Mouse (Mus musculus) testis, postnatal 14 days (tissue): ENCODE data around the gene Cdhr4.
A peak's percentile ranks its signal among the peaks of the same experiment; 100 is the strongest.

ENCODE experiments used
- DNase-seq: peaks from one replicate; pipeline ENCODE4 v3.0.0; 2021; ENCODE audit warnings: low spot score

Cdhr4 gene

DNA sequence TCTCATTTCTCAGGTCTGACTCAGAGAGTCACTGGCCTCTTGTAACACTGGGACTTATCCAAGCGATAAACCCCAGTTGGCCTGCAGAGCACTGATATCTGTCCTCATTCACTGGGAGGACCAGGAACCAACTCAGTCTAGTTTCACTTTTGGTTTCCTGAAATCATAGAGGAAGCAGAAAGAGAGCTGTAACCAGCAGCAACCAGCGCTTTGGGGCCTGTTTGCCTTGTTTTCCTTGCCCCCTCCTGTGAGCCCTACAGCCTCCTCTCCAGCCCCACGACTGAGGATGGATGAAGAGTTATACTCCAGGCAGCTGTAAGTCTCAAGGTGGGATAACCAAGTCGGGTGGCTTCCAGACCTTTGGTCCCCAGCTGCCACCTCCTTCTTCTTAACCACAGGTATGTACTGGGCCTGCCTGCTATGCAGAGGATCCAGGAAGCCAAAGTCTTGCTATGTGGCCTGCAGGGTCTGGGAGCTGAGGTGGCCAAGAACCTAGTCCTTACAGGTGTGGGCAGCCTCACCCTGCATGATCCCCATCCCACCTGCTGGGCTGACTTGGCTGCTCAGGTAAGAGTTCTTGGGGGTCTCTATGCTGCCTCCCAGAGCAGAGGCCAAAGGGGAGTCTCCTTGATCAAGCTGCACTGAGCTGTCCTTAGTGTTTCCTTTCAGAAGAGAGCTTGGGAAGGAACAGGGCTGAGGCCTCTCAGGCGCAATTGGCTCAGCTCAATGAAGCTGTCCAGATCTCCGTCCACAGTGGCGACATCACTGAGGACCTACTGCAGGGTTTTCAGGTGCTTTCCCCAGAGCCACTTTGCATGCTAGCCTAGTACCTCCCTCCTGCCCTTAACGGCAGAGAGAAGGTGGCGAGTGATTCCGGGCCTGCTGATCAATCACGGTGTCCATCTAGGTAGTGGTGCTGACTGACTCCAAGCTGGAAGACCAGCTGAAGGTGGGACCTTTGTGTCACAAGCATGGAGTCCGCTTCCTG is 16.6 kb upstream of the Cdhr4 start, which contains the start of gene Uba7:
Gene Uba7 (plus strand): TSS at position 107 of the 988 bp plus-strand sequence.
- no peak for DNase-seq

DNA sequence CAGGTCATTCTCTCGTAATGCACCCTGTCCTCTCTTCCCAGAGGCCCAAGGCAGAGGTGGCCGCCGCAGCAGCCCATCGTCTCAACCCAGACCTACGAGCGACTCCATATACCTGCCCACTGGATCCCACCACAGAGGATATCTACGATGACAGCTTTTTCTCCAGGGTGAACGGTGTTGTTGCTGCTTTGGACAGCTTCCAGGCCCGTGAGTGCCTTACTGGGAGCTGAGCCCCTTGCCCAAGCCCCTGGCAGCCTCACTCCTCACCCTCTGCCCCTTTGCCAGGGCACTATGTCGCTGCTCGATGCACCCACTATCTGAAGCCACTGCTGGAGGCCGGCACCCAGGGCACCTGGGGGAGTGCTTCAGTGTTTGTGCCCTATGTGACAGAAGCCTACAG is 13.5 kb upstream of the Cdhr4 start:
- no peak for DNase-seq

DNA sequence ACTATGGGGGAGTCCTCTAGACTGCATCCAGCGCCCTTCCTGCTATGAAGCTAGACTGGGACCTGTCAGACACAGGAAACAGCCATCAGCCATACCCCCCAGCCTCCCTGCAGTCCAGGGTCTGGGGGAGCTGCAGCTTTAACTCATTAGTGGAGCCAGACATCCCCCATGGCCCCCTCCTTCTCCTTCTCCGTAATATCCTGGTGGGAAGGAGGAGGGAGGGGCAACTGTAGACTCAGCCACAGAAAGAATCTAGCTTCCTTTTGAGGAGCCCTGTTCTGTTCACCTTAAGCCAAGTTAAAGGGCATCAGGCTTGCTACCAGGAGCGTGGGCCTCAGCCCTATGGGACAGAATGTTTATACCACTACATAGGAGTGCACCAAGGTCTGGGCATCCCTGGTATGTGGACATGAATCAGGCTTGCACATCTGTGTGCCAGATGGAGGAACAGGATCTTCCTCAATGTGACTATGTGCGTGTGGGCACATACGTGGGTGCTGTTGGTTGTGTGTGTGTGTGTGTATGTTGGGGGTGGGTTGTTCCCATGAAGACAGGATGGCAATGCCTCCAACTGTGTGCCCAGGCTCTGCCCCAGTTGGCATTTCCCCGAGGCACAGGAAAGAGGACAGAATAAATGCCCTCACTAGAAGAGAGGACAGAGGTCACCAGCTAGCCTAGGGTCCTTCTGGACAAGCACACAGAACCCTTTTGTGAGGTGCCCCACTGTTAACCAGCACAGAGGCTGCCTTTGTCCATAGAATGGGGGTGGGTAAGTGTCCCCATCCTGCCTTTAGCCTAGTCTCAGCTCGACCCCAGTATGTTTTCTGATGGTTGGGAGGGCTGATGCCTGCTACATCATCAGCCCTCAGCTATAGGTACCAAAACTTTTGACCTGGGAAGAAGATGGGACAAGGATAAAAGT is 10.4 kb upstream of the Cdhr4 start:
- DNase-seq = no peak

DNA sequence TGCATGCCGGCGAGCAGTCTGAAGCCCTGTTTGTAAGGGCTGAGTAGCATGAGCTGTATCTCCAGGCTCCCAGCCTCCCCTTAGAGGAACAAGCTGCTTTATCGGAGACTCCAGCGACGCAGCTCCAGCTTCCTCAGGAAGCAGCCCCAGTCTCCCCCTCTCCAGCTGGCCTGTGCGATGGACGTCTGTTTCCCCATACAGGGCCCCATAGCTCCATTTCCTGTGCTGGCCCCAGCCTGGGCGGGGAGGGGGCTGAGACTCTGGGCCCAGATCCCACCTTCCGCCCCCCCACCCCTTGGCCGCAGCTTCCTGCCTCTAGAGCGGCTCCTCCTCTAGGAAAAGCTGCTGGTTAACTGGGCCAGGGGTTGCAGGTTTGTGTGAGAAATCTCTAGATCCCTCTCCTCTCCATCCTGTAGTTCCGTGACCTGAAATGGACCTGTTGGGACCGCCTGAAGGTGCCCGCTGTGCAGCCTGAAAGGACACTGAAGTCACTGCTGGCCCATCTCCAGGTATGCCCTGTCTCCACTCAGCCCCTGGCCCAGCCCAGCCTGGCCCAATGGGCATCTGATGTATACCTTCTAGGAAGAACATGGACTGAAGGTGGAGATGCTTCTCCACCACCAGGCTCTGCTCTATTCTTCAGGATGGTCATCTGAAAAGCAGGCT is 9.5 kb upstream of the Cdhr4 start, which contains the start of gene Gm20661:
Gene Gm20661 (plus strand): TSS at position 378 of the 666 bp plus-strand sequence.
- DNase-seq = no peak

DNA sequence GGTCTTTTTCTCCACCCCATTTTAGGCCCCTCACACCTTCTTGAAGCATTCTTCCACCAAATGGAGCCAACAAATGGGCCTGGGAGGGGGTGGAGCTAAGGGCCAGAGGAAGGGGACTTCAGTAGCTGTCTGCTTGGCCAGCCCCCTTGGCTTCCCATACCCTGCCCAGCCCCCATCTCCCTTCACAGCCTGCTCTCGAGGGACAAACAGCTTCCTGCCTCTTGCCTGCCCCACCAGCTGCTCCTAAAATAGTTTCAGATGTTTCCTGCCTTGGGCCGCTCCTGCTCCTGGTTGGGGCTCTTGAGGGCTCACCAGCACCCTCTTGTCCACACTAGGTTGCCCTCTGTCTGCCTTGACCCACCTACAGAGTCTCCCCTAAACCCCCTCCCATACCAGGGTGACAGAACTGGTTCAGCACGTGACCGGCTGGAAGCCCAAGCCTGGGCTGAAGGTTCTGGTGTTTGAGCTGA is 8.8 kb upstream of the Cdhr4 start:
- DNase-seq = peak; percentile 62

DNA sequence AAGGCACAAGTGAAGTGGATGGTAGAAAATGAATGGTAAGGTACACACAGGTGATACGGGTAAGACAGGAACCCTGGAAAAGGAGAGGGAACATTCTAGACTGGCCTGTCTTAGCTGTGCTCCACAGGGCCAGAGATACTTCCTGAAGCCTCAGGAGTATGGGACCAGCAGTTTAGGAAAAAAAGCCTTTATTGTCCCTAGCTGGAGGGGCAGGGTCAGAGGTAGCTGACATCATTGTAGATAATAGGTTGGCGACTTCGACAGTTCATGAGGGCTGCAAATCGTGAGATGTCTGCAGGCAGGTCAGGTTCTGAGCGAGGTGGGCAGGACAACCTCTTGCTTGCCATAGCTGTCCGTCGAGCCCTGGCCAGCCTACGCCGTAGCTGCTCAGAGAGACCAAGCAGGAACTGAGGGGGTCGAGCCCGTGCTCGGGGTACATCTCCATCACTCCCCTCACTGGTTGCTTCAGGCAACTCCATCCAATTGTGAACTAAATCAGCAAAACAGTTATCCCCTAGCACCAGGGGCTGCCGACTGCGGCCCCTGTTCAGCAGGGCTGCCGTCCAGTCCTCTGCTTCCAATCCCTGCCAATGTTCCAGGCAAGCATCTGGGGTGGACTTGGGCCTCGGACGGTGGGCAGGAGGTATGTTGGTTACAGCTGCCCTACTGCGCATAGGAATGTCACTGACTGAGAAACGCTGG is 8.1 kb upstream of the Cdhr4 start:
- no peak for DNase-seq

DNA sequence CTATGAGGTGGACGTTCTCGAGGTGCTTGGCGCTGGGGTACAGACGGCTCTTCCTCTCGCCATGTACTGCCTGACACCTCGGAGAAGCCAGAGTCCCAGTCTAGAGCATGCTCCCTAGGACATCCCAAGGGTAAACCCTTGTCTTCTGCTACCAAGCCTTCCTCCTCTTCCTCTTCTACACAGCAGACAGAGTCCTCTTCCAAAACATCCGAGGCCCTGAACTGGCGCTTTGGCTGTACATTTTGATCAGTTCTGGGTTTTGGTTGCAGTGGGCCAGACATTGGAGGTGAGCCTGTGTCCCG is 7.6 kb upstream of the Cdhr4 start:
- no peak for DNase-seq

DNA sequence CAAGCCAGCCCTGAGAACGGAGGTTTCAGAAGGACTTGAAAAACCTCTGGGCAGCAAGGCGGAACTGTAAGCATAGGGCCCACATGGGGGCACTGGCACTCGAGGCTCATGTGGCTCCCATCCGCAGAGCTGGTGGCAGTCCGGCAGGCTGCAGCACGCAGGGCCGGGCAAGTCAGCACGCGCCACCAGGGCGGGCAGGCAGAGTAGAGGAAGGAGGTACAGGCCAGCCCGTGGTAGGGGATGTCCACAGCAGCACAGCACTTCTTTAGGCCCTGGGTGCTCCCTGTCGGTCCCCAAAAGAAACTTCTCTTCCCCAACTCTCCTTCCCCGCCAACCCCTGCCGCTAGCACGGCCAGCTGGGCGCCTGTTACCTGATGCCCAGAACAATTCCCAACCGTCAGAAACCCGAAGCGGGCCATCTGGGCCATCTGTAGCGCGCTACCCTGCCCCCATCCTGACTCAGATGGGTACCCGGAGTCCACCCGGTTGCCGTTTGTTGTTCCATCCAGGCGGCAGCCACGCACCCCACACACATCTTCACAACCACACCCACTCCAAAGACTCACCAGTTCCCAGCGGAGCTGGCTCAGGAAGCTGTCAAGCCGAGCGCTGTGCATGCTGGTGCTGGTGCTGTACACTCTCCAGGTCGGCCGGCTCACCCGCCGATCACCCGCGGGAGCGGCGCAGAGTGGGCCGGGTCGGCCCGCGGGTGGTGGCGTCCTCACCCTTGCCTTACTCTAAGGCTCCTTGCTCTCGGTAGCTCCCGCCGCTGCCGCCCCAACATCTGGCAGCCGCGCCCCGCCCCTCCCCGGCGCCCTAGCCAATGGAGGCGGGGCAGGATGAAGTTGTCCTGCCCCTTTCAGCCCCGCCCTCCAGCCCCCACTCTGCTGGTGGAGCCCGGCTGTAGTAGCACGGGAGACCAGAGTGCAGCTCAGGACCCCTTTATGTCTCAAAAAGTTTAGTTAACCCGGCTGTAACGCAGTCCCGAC is 6.9 kb upstream of the Cdhr4 start, which contains the start of gene Inka1:
Gene Inka1 (minus strand): TSS at position 749 of the 989 bp plus-strand sequence.
- peak; percentile 79 for DNase-seq

DNA sequence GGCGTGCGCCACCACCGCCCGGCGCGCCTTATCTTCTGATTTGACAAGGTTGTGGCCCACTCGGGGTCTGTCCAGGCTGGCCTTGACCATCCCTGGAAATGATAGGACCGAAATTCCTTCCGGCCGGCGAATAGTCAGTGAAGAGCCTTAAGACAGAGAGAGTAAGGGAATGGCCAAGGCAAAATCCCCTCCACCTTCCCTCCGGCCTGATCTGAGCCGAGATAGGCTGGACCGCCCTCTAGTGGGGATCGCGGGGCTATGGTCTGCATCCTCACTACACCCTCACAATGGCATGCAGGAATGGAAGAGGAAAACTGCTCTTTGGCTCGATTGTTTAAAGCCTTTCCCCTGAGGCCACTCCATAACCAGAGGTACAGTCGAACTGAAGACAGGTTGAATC is 5.9 kb upstream of the Cdhr4 start:
- peak; percentile 76 for DNase-seq

DNA sequence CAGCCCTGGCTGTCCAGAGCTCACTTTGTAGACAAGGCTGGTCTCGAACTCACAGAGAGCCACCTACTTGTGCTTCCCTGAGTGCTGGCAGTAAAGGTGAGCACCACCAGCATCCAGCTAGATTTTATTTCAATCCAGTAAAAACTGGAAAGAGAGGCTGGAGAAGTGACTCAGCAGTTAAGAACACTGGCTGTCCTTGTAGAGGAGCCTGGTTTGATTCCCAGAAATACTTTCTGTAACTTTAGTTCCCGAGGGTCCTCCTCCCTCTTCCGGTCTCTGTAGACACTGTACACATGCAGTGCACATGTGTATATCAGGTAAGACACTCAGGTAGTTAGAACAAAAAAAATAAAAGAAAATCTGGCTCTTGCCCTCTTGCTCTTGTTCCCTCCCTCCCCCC is 4.3 kb upstream of the Cdhr4 start:
- DNase-seq = no peak

DNA sequence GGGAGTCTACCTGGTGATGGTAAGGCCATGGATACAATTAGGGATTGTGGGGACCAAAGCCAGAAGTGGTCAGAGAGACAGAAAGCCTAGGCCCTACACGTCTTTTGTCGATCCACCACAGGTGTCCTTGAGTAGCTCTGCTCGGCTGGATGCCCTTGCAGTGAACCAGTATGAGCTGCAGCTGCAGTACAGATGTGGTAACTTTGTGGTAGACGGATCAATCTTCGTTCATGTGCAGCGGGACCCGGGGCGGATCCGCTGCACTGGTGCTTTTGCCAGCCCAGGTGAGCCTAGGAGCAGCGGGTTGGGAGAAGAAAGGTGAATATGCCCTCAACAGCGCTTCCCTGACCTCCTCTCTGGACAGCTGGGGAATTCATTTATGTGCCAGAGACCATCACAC is 716 bp downstream of the Cdhr4 start:
- no peak for DNase-seq

DNA sequence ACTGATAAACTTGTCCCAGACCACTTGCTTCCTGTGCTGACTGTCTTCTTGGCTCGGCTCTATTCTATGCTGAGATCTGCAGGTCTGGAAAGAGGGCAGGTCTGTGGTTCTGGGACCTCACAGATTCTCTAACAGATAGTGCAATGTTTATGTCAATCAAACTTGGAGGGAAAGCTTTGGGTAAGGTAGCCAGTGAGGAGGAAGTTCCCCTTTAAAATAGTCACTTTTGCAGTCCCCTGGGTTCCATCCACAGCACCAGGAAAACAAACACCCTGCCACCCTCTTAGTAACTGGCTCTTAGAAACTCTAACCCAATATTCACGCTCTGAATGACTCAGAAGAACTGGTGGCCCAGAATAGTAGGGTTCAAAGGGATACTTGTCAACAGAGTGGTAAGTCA is 2.2 kb downstream of the Cdhr4 start:
- DNase-seq = no peak

DNA sequence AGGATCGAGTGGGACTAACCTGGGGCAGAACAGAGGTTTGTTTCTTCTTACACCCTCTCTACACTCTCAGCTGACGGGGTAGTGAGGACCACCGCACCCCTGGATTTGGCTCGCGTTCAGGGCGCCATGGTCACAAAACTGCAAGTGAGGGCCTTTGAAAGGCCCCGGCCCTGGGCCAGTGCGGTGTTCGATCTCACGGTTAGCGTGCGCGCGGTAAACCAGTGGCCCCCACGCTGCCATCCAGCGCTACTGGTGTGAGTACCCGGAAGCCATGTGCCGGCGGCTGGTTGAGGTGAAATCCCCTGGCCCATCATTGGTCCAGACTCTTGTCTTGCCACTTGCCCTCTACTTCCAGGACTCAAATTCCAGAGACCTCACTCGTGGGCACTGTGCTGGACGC is 3.2 kb downstream of the Cdhr4 start:
- DNase-seq = no peak

DNA sequence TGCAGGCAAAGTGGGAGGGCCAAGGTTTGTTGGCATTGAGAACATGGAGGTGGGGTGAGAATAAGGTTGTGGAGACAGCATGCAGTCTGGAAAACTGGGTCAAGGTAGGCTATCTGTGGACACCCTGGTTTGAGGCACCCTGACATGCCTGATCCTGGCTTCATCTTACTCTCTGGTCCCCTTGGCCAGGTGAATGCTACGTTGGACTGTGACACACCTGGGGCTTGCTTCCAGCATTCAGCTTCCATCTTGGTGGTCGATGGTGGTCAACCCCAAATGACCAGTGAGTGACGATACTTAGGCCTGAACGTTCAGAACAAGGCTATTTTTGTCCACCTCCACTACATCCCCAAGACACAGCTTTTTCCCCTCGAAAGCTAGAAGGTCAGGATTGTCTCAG is 3.8 kb downstream of the Cdhr4 start, which contains the start of gene Gm20662:
Gene Gm20662 (plus strand): TSS at position 301 of the 400 bp plus-strand sequence.
- no peak for DNase-seq

DNA sequence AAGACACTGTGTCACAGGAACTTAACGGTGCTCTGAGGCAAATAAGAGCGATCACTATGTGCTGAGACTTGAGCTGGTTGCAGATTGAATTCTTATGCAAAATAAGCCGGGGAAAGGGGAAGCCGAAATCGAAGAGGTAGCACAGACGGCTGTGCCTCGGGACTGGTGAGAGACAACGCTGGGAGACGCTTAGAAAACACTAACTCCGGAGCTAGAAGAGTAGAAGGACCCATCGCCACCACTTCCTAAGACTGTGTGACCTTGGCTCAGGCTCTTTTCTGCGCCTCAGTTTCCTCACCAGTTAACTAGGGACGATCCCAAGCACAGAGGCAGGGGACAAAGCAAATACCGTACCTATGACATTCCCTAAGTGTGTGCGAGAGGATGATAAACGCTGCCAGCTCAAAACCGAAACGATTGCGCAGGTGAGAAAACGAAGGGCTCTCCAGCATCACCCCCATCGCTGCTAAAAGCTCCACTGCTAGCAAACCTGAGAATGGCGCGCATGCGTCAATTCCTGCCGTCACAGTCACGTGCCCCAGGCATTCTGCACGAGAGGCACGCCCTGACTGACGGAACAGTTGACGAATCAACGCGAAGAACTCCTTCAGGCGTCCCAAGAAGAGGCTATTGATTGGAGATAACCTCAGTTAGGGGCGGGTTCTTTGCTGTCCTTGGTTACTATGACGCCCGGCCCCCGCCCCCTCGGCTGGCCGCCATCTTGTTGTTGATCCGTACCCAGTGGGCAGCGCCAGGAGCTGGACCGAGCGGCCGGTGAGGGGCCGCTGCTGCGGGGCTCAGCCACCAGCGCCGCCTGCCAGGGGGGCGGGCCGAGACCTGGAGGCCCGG is 9.8 kb downstream of the Cdhr4 start, which contains the start of gene Ip6k1:
Gene Ip6k1 (plus strand): TSS at position 580 of the 849 bp plus-strand sequence.
- DNase-seq = peak; percentile 100

DNA sequence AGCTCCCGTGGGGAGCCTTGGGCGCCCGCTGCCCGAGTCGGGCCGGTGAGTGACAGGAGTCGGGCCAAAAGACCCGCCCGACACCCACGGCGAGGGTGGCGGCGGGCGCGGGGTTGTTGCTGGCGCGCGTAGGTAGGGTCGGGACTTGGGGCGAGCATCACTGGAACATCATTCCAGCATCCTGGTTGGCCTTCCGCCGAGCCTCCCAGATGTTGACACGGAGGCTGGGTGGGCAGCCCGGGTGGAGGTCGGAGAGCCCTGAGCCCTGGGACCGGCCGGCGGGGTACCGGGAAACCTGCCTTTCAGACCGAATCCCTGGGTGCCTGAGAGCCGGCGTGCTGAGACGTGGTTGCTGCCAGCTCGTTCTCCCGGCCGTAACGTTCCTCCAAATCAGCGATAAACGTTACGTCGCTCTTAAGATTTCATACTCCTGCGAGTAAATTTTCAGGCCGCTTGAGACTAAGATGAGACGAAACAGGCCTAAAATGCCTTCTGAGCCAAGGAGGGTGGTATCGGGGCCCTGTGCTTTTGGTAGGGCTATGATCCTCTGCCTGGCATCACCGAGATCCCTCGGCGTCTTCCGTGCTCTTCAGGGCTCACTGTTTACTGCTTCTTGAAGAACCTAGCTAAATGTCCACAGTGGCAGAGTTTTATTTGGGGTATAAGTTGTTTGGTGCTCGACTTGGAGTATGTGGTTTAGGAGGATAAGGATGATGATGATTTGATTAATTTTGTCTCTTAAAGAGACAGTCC is 10.7 kb downstream of the Cdhr4 start:
- DNase-seq = no peak

DNA sequence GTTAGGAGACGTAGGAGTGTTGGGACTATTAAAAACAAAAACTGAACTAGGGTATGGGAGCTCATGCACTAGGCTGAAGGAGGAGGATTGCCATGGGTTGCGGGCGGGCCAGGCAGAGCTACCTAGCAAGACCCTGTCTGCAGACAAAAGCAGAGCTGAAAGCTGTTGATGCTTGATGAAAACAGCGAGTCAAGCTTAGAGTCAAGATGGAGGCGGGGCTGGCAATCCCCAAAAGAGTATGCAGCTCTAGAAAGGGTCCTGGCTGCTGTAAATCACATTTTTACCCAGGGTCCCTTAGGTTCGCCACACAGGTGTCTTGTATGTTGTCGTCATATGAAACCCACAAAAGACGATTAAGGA is 11.2 kb downstream of the Cdhr4 start:
- no peak for DNase-seq

DNA sequence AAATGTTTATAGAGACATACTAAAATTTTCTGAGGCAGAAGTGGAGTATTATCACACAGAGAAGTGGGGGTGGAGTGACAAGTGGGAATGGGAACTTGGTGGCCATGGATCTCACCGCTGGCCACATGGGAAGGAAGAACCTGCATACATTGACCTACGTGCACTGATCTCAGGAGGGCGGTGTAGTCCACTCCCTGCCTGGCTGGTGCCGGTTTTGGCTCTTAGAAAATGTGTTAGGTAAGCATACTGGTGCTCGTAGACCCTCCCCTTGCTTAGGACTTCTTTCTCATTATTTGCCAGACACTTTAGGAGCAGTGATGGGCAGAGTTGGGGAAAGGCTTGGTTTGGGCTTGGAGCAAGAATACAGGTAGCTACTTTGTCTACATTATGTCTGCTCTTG is 15.7 kb downstream of the Cdhr4 start:
- no peak for DNase-seq
